Comparison of ENCODE assay signal across 17 mouse cellular contexts in genomic region chr6:91145572-91145971, GRCm38 (mm10). TPM values are rescaled to one million over a fixed set of nuclear protein-coding genes. Genes with fewer than 3 reads are reported as not detected.
A peak's percentile ranks its signal among the peaks of the same experiment; 100 is the strongest.
DNase-seq lines count a peak whose midpoint lies in the region; ATAC-seq lines count a peak whose summit lies in the region.
"Had no signal": no experiment of that assay in that cellular context is flagged by ENCODE, and none has a peak within 500 bp of the region (broad histone marks: within the 10 kb centered on the region; RNA-seq: fewer than 3 reads in every experiment).

No protein-coding gene starts in this region.

- peak overlapping the region; percentile 90 for H3K27ac ChIP-seq in forebrain, embryonic 12.5 days
- H3K27ac ChIP-seq in forebrain, embryonic 10.5 days = no peak overlapping the region
- H3K27ac ChIP-seq in forebrain, embryonic 16.5 days (ENCODE audit: low read length) = peak overlapping the region; percentile 83
- peak overlapping the region; percentile 91 for H3K27ac ChIP-seq in midbrain, embryonic 12.5 days (replicated peaks)
- H3K27ac ChIP-seq: limb, embryonic 13.5 days; macrophage had no signal

- no peak for DNase-seq in forebrain, embryonic 10.5 days (ENCODE audit: extremely low spot score, low spot score)
- peak; percentile 64 for DNase-seq in NIH3T3 (ENCODE audit: low read depth)
- DNase-seq in frontal cortex, postnatal 10 days (ENCODE audit: low spot score in 2 of 2) = no peak
- no peak for DNase-seq in layer of hippocampus, adult 18-20 months (ENCODE audit: low spot score in 2 of 2)
- DNase-seq in layer of hippocampus, postnatal 25 days (ENCODE audit: extremely low spot score in 1 of 2, low spot score in 1 of 2) = no peak
- DNase-seq: cerebellum, adult 11 months; gastrocnemius, postnatal 10 days; heart, postnatal 4 days; retina, postnatal 1 day; spleen, adult 18-20 months had no signal

- H3K9ac ChIP-seq in forebrain, embryonic 12.5 days = no peak overlapping the region
- H3K9ac ChIP-seq in forebrain, embryonic 16.5 days (replicated peaks; ENCODE audit: low read depth, low read length) = no peak overlapping the region
- no peak overlapping the region for H3K9ac ChIP-seq in midbrain, embryonic 12.5 days (replicated peaks)
- H3K9ac ChIP-seq: limb, embryonic 13.5 days had no signal

- no peak overlapping the region for H3K4me2 ChIP-seq in forebrain, embryonic 12.5 days
- no peak overlapping the region for H3K4me2 ChIP-seq in forebrain, embryonic 16.5 days (ENCODE audit: low read length)
- H3K4me2 ChIP-seq in midbrain, embryonic 12.5 days (replicated peaks) = no peak overlapping the region
- H3K4me2 ChIP-seq: heart, embryonic 11.5 days; limb, embryonic 13.5 days had no signal

- ATAC-seq in forebrain, embryonic 12.5 days (ENCODE audit: low FRiP score) = no peak
- no peak for ATAC-seq in forebrain, embryonic 16.5 days
- ATAC-seq in midbrain, embryonic 12.5 days (ENCODE audit: low FRiP score, low read depth) = no peak
- ATAC-seq: CD4-positive, CD25-positive, alpha-beta regulatory T cell, adult 4 months had no signal

- peaks cover 32% of the 10 kb centered on the region for H3K4me1 ChIP-seq in forebrain, embryonic 12.5 days
- H3K4me1 ChIP-seq in forebrain, embryonic 10.5 days = peaks cover 14% of the 10 kb centered on the region
- peaks cover 18% of the 10 kb centered on the region for H3K4me1 ChIP-seq in forebrain, embryonic 16.5 days (replicated peaks; ENCODE audit: control insufficient read depth, insufficient read depth, low read length)
- H3K4me1 ChIP-seq in midbrain, embryonic 12.5 days = peaks cover 25% of the 10 kb centered on the region

- H3K4me3 ChIP-seq in forebrain, embryonic 12.5 days (replicated peaks) = no peak overlapping the region
- H3K4me3 ChIP-seq in forebrain, embryonic 10.5 days = no peak overlapping the region
- H3K4me3 ChIP-seq in forebrain, embryonic 16.5 days (replicated peaks; ENCODE audit: low read length) = no peak overlapping the region
- no peak overlapping the region for H3K4me3 ChIP-seq in midbrain, embryonic 12.5 days
- H3K4me3 ChIP-seq: limb, embryonic 13.5 days had no signal

- 74% methylated on average over 5 of the region's 5 CpGs for WGBS in forebrain, embryonic 12.5 days
- 73% methylated on average over 5 of the region's 5 CpGs for WGBS in forebrain, embryonic 10.5 days
- 64% methylated on average over 5 of the region's 5 CpGs for WGBS in forebrain, embryonic 16.5 days
- 65% methylated on average over 5 of the region's 5 CpGs for WGBS in midbrain, embryonic 12.5 days

- H3K27me3 ChIP-seq in forebrain, embryonic 12.5 days = no peaks in the 10 kb centered on the region
- no peaks in the 10 kb centered on the region for H3K27me3 ChIP-seq in forebrain, embryonic 10.5 days (ENCODE audit: poor library complexity, severe bottlenecking)
- no peaks in the 10 kb centered on the region for H3K27me3 ChIP-seq in forebrain, embryonic 16.5 days (replicated peaks; ENCODE audit: control insufficient read depth, insufficient read depth, low read length)
- H3K27me3 ChIP-seq in midbrain, embryonic 12.5 days = no peaks in the 10 kb centered on the region
- H3K27me3 ChIP-seq: limb, embryonic 13.5 days had no signal

- H3K9me3 ChIP-seq in forebrain, embryonic 12.5 days = 0 out of 2 replicates have a peak, but pooled peaks cover 4% of the 10 kb centered on the region
- H3K9me3 ChIP-seq in forebrain, embryonic 10.5 days = no peaks in the 10 kb centered on the region
- H3K9me3 ChIP-seq in forebrain, embryonic 16.5 days (ENCODE audit: control insufficient read depth, low read length) = no peaks in the 10 kb centered on the region
- no peaks in the 10 kb centered on the region for H3K9me3 ChIP-seq in midbrain, embryonic 12.5 days
- H3K9me3 ChIP-seq: limb, embryonic 13.5 days had no signal

- no peaks in the 10 kb centered on the region for H3K36me3 ChIP-seq in forebrain, embryonic 12.5 days (replicated peaks)
- no peaks in the 10 kb centered on the region for H3K36me3 ChIP-seq in forebrain, embryonic 10.5 days (replicated peaks)
- no peaks in the 10 kb centered on the region for H3K36me3 ChIP-seq in forebrain, embryonic 16.5 days (ENCODE audit: control insufficient read depth, insufficient read depth)
- no peaks in the 10 kb centered on the region for H3K36me3 ChIP-seq in midbrain, embryonic 12.5 days
- H3K36me3 ChIP-seq: limb, embryonic 13.5 days had no signal

RNA-seq across cellular contexts. Expression of gene Hdac11, which starts 10.9 kb away (rescaled TPM):
- polyA plus RNA-seq in forebrain, embryonic 12.5 days (2016; fragmentation: Nextera tagmentation; extraction: Ambion mirVana) = 16.3 and 18.0 TPM in 2 replicates
- 9.5 and 9.8 TPM in 2 replicates for polyA plus RNA-seq in forebrain, embryonic 10.5 days (2016; fragmentation: Nextera tagmentation; extraction: Ambion mirVana)
- 21.0 and 30.7 TPM in 2 replicates for polyA plus RNA-seq in forebrain, embryonic 16.5 days (2015; fragmentation: Nextera tagmentation; extraction: Ambion mirVana)
- 16.4 and 17.2 TPM in 2 replicates for polyA plus RNA-seq in midbrain, embryonic 12.5 days (2016; fragmentation: Nextera tagmentation; extraction: Ambion mirVana)
- 100 to 1,000 TPM; 169 to 174 TPM for total RNA-seq in layer of hippocampus, adult 18-20 months (2021)
- 100 to 1,000 TPM; 135 to 150 TPM for total RNA-seq in layer of hippocampus, postnatal 25 days (2021)

RNA-seq across cellular contexts. Expression of gene Nup210, which starts 28.9 kb away (rescaled TPM):
- 32.7 and 37.9 TPM in 2 replicates for polyA plus RNA-seq in forebrain, embryonic 12.5 days (2016; fragmentation: Nextera tagmentation; extraction: Ambion mirVana)
- polyA plus RNA-seq in forebrain, embryonic 10.5 days (2016; fragmentation: Nextera tagmentation; extraction: Ambion mirVana) = 38.6 and 41.6 TPM in 2 replicates
- 18.4 and 21.1 TPM in 2 replicates for polyA plus RNA-seq in forebrain, embryonic 16.5 days (2015; fragmentation: Nextera tagmentation; extraction: Ambion mirVana)
- polyA plus RNA-seq in midbrain, embryonic 12.5 days (2016; fragmentation: Nextera tagmentation; extraction: Ambion mirVana) = 23.4 and 25.8 TPM in 2 replicates
- total RNA-seq in layer of hippocampus, adult 18-20 months (2021) = 10 to 100 TPM; 16.2 to 17.5 TPM
- total RNA-seq in layer of hippocampus, postnatal 25 days (2021) = 10 to 100 TPM; 17.8 to 23.4 TPM
